Mouse (Mus musculus): ENCODE data around the gene Rxra.

Rxra gene

DNA sequence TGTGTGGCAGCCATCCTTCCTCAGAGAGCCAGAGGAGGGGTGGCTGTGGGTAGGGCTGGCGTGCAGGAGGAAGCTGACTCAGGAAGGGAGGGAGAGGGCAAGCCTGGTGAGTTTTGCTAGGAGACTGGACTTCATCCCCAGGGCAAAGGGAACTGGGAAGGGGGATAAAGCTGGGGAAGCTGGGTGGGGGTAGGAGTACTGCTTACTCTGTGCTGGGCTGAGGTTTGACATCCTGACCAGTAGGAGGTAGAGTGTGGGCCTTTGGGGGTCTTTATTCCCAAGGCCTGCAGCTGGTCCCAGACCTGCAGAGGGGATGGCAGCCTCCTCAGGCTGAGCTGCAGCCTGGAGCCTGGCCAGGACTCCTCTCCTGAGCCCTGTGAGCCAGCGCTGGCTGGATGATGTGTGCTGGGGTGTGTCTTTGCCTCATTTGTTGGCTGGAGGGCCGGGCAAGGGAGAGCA lies 4.6 kb upstream of the Rxra start:
- DNase-seq, result no peak

DNA sequence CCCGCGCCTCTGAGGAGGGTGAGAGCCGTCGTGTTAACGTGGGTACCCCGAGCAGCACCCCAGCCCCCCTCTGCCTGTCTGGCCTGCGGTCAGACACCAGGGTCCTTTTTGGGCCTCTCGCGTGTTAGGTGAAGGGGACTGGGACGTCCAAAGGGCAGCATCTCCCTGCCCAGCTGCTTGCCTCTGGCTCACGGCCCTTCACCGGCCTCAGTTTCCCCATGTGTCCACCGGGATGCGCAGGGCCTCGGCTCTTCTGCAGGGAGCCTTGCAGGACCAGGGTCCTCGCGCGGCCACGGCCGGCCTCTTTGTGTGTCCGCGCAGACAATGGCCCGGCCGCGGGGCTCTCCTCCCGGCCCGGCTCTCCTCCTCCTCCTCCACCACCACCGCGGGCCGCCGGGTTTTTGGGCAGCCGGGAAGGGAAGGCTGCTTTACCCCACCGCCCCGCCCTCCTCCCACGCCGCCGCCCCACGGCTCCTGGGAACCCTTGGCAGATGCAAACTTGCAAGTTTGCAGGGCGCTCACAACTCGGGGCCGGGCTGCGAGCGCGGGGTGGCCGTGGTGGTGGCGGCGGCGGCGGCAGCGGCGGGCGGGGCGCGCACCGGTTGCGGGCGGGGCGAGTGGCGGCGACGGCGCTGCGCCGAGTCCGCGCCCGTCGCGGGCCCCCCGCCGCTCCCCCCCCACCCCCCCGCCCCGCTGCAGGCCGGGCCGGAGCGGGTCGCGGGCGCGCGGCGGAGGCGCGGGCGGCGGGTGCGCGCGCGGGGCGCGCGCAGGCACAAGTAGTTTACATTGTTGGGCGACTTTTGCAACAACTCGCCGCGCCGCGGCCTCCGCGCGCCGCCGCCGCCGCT lies 462 bp downstream of the Rxra start:
- DNase-seq, result peak; percentile 70

DNA sequence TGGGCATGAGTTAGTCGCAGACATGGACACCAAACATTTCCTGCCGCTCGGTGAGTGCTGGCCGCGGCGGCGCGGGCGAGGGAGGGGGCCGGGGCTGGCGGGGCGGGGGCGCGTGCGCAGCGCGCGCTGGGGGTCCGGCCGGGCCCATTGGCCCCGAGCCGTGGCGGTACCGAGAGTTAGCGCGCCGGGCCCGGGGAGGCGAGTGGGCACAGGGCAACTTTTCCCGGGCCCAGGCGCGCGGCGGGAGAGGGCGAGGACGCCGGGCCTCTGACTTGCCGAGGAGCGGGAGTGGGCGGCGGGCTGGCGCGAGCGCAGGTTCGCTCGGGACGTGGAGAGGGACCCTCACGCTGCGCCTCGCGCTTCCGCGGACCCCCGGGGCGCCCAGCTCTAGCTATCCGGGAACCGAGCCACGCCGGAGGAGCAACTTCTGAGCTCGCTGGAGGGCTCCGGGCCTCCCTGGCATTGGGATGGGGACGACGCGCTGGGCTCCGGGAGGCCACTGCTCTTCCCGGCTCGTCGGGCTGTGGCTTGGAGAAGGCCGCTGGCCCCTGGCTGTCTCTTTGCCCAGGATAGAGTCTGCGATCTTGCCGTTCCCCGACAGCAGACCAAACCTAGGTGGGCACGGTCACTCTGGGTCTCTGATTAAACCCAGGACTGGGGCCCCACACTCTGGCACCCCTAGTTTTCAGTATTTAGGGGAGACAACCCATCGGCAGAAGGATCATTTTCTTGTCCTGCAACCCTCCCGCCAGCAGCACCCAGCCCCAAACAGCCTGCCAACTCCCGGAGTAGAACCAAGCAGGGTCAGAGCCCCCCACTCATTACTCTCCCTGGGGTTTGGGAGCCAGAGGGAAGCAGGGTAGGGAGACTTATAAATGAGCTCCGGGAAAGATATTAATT lies 1.4 kb downstream of the Rxra start:
- peak; percentile 41 for DNase-seq

DNA sequence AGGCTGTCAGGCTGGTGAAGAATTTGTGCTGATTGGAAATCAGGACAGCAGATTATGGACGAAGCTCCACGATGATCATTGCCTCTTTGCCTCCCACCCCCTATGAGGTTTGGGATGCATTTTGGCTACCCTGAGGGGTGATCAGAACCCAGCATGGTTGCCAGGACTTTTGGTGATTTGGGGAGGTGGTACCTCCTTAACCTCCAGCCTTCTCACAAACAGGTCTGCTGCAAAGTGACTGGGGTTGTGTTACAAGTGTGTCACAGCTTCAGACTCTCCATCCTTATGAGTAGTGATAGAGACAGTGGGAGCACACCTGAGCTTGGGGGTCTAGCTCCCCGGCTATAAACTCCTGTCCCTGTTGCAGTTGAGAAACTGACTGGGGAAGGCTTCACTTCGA lies 2.1 kb downstream of the Rxra start:
- DNase-seq, result no peak

DNA sequence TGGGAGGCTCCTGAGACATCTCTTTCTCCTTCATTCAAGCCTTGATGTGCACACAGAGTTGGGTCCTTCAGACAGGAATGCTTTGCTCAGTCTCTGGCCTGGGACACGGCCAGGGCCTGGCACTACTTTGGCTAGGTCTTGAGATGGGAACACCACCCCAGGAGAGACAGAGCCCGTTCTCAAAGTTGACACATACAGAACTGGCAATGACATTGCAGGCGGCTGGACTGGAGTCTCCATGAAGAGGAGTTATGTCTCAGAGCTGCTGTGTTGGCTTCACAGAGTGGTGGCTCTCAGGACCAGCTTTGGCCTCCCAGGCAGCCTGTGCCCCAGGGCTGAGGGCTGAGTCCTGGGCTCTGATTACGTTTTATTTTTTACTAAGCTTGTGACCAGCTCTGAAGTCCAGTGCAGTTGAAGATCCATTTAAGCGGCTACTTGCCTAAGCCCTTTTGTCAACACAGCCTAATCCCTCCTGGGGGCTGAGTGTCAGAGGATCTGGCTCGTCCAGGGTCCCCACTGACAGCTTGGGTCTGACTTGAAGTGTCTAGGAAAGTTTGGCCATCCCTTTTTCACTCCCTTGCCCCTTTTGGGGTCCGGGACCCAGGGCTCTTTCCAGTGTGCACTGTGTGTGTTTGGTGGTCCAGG lies 2.7 kb downstream of the Rxra start:
- no peak for DNase-seq

DNA sequence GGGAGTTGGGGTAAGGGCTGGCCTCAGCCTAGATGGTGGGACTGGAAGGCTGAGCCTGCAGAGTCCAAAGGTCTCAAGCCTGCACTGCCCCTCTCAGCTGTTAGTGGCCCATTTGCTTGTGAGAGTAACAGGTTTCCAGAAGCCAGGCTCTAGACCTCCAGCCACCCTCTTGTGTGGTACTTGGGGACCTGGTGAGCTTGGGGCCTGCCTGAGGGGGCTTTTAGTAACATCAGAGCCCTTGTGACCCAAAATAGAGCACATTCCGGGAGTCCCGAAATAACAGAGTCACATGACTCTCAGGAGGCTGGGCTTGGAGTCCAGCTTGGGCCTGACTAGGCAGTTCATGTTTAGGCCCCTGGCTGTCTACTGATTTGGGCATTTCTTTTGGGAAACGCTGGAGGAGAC lies 3.4 kb downstream of the Rxra start:
- DNase-seq, result peak; percentile 65

DNA sequence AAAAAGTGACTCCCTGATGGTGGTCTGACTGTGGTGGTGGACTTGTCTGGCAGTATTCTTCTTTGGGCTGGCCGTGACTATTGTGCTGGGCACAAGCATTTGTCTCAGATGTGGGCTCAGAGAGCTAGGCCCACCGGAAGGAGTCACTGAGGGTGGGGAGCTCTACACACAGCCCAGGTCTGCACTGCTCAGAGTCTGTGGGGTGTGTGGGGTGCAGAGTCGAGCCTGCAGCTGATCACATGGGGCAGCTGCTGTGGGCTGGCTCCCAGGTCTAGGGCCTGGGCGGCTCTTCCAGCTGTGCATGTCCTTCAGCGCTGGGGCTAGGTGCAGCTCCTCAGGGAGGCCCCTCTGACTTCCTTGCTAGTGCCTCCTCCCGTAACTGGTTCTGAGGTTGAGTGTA lies 3.8 kb downstream of the Rxra start:
- DNase-seq, result no peak

DNA sequence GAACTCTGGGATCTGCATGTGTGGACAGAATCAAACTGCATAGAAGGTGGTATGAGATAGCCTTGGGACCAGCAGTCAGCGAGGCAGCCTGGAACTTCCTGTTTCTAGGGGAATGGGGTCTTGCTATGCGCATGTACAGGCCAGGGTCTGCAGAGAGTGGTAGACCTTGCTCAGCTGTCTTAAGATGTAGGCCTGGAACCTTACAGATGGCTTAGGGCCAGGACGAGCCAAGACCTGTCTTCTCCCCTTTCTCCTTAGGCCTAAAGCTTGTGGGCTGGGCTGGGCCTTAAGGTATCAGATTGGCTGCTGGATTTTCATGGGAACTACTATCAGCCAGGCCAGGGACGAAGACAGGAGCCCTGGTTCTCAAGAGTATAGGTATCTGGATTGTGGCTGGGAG lies 4.4 kb downstream of the Rxra start:
- no peak for DNase-seq

DNA sequence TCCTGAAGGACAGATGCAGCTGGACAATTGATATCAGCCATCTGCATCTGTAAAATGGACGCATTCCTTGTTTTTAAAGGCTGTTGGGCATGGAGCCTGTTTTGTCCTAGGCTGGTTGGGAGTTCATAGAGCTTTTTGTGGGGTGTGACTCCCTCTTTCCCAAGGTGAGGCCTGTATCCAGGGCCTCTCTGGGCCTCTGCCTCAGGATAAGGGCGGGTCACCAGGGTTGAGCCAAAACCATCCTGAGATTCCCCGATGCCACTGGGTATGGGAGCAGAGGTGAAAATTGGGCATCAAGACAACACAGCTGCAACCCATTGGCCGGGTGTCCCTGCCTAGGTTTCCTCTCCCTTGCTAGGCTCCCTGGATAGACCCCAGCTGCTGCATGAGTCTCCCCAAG lies 5.2 kb downstream of the Rxra start:
- DNase-seq, result no peak

DNA sequence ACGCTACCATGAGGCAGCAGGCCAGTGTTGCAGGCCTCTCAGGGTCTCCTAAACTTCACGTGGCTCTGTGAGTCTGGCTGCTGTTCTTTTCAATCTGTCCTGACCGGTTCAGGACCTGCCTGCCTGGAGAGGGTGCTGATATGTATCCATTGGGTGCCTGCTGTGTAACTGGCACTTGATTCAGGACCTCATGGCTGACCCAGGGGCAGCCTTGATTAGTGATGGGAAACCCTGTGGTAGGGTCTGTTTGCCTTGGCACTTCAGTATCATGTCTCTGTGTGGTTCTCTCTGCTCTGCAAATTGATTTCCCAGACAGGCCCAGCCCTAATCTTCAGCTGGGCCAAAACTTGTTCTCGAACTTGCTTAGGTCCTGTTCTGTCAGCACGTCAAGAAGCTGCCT lies 5.9 kb downstream of the Rxra start:
- no peak for DNase-seq

DNA sequence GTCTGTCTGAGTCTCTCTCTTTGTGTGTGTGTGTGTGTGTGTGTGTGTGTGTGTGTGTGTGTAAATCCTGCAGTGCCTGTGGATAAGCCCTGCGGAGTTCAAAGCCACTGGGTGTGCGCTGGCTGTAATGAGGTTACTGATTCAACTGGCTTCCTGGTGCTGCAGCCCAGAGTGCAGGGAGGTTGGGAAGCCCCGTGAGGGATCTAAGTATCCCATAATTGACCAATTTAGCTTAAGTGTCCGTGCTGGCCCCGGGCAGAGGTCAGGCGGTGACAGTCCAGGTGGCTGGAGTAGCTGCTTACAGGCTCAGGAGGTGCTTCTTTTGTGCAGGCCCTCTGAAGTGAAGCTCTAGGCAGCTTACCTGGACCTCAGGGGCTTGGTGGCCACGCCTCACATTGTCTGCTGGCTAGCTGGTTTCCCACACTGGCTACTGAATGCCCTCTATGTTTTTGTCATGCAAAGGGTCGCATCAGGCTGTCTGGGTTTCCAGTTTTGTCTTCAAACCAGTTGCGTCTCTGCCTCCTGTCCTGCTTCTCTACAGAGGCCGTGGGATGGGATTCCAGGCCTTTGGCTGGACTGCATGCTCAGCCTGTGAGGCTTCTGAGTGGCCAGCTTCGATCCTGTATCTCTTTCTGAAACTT lies 7.9 kb downstream of the Rxra start:
- DNase-seq, result no peak

DNA sequence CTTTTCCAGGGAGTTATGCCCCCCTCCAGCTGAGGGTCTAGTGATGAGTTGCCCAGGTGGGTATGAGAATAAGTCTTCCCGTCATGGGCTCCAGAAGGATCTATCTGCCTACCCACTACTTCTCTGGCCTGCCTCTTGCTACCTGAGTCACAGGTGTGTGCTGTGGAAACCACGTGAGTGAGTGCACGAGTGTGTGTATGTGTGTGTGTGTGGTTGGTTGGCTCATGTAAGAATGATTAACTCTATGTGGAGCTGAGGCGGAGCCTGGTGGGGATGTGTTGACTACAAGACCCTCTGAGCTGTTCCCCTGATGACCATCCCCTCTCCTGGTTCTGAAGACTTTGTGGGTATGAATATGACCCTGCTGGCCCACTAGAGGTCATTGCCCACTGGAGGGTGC lies 9.7 kb downstream of the Rxra start:
- no peak for DNase-seq

DNA sequence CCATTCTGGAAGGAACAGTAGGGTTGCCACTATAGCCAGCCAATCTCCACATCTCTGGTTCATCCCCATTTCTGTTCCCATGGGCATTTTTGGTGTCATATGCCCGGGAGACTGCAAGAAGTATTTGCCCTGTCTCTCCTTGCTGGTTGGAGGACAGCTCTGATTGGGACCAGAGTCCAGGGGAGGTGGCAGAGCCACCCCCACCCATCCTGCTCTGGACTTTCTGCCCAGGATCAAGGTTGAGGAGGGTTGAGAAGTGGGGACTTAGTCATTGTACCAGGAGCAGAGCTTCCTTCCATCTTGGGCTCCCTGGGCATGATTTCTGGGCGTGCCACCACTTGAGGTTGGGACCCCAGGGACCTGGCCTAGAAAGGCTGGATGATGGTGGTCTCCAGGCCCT lies 10.1 kb downstream of the Rxra start:
- no peak for DNase-seq

DNA sequence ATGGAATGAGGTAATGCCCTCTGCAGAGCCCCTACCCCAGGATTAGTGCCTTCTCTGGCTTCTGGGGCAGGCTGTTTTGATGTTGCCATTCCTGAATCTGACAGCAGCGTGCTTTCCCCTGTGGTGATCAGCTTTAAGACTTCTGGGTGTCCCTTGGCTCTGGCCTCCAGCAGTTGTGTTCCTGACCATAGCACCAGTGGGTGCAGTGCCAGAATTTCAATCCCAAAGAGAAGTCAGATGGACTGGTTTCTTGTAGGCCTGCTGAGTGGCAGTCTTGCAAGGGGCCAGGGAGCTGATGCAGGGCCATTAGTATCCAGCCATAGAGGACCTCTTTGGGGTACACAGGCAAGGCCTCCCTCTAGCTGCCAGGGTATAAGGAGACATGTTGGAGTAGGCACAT lies 10.8 kb downstream of the Rxra start:
- no peak for DNase-seq

DNA sequence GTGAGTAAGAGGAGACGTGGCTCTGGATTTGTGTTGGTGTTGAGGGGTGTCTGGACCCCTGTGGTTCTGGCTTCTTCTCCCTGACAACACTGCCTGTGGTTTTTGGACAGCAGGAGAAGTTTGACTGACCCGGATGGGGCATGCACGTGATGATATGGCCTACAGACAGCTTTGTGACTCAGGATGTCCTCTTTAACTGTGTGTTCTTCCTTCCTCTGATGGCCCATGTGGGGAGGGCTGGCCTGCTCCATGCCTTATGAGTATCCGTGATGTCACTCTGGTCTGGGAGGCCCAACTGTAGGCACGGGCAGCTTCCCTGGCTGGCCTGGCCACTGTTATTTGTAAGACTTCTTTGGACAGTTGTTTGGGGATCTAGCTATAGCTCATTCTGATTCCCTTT lies 11.7 kb downstream of the Rxra start:
- DNase-seq, result peak; percentile 80

DNA sequence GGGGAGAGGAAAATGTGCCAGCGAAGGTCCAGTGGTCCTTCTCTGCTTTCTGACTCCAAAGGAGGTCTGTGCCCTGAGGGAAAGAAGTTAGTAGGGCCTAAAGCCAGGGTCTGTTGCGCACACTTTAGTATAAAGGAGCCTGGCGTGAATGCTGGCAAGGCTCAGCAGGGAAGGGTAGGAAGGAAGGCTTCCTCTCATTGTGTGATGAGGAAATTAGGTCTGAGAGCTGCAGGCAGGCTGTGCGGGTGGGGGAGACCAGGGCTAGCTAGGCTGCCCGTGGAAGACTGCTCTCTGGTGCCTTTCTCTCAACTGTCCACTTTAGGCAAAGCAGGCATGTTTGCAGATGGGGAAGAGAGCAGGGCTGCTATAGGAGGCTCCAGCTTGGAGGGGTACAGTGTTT lies 14.5 kb downstream of the Rxra start:
- peak; percentile 74 for DNase-seq

DNA sequence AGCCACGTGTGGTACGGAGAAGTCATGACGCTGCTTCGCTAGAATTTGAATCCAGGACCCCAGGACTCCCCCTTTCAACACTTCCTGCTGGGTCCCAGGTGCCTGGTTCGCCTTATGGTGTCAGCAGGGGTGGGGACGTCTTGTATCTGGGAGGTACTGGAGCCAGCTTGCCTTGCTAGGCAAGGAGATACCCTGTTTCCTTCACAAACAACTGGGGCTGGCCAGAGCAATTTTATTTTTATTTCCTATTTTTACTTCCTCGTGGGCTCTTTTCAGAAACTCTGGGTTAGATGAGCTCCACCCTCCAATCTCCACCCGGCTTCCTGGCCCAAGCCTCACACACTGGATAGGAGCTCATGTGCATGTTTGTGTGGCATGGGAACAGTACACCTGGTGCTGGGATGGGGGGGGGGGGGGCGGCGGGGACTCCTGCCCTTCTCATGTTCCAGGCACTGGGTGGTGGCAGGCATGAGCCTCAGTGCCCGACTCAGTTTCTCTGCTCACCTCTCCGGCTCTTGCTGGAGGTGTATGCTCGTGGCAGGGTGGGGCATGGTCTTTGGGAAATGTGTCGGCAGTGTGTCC lies 15.0 kb downstream of the Rxra start:
- DNase-seq, result no peak

DNA sequence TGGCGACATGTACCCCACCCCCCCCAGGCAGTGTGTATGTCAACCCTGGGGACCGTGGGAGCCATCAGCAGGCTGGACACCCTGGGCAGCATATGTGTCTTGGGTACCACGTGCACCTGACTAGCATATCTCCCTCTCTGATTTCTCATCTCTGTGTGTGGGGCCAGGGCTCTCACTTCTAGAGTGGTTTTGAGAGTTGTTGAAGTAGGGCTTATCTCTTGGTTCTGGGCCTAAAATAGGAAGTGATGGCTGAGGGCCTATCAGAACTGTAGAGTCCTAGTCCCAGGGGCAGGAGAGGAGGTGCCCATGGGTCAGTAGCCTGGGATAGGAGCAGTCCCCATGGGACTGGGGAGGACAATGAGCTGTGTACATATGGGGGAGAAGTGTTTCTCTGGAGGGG lies 16.4 kb downstream of the Rxra start:
- no peak for DNase-seq

DNA sequence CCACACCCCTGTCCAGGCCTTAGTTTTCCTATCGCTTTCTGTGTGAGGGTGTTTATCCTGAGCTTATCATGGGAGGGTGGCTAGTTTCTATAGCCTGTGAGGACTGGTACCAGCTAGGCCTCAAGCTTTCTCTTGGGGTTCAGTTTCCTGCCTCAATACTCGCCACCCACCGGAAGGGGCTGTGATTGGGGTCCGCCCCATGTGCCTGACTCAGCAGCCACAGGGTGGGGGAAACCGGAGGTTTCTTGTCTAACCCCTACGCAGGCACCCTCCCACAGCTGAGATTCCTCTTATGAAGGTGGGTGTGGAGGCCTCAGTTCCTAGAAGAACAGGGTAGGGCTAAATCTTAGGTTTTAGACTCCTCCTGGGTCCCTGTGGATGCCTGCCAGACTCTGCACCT lies 17.4 kb downstream of the Rxra start:
- peak; percentile 57 for DNase-seq

DNA sequence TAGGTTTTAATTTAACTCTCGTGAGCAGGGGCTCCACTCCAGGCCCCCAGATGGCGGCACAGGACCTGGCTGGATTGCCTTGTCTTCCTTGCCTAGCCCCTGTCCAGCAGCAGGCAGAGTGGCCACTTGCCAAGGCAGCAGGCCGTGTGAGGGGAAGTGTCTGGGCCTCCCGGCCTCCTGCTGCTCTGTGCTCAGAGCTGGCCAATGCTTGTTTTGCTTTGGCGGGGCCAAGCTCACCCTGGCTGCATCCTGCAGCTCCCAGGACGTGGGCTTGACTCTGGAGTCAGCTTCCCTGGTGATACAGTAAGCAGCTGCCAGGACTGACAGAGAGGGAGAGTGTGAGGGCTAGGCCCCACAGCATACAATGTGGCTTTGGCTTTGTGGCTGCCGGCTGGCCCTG lies 23.3 kb downstream of the Rxra start:
- peak; percentile 86 for DNase-seq

DNA sequence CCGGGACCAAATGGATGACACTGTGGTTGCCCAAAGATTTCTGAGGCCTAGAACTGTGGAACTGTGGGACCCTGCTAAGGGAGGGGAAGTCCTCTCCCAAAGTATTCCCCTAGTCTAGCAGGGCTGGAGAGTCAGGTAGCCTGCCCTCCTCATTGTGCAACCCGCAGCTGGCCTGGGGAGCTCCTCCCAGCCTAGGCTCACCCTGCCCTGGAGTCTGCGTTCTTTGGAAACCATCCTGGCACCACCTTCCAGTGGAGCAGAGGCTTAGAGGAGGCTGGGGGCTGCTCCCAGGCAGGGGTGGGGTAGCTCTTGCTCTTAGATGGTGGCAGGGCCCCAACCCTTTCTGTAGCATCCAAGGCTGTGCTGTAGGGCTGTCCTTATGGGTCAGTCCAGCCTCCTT lies 26.0 kb downstream of the Rxra start:
- no peak for DNase-seq

DNA sequence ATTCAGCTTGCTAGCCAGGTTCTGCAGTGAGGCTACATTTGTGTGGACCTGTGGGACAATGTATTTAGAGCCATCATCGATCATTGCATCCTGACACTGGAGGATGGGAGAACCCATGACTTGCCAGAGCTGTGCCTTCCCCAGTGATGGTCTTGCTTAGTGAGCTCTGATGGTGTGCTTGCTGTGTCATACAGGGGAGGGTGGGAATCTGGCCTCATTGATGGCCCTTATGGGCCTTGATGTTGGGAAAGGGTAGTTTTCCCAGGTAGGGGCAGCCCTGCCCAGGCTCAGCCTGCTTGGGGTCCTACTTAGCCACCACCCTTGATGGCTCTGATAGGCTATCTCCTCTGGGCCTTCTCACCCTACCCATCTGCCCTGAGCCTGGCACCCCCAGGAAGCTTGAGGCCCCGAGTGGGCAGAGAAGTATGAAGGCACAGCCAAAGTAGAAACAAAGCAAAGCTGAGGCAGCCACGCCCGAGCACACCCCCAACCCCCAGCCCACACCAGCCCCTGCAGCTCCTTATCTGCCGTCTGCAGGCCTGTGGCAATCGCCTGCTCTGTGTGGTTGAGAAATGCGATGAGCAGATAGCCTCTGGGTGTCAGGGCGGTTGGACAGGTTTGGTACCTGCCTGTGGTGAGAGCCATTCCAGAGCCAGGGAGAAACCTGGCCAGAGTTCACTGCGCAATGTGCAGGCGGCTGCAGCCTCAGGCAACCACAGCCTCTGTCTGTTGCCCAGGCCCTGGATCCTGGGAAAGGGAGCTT lies 26.8 kb downstream of the Rxra start:
- peak; percentile 57 for DNase-seq
